Mouse (Mus musculus) embryonic facial prominence, embryonic 14.5 days (tissue): ENCODE data around the gene Pik3c2g. TPM values are rescaled to one million over a fixed set of nuclear protein-coding genes. Genes with fewer than 3 reads are reported as not detected.
"Not testable (repeated sequence)": the region's sequence is repeated elsewhere in the genome, so short reads cannot be mapped to it uniquely, and the experiment has no call there.

Source experiments
- ATAC-seq: fragments of 200-750 bp; cut with Nextera tagmentation; 2 replicates; pipeline ENCODE4 v1.8.0; 2017; ENCODE audit warnings: low read depth, moderate number of reproducible peaks, moderate TSS enrichment
- DNase-seq: peaks from one replicate; pipeline ENCODE4 v3.0.0-alpha.2; 2015; ENCODE audit warnings: low spot score
- H3K27ac ChIP-seq: fragments of 300-500 bp; sonication (generic); replicated peaks from 2 replicates; pipeline ENCODE4 v1.5.1; 2014; ENCODE audit warnings: low read depth, mild to moderate bottlenecking, low read length, moderate library complexity
- H3K27me3 ChIP-seq: fragments of 300-500 bp; sonication (generic); replicated peaks from 2 replicates; pipeline ENCODE4 v1.6.1; 2014; ENCODE audit warnings: low read length; ENCODE audit not compliant: control insufficient read depth, insufficient read depth
- H3K36me3 ChIP-seq: fragments of 300-500 bp; sonication (generic); 2 replicates; pipeline ENCODE4 v1.6.1; 2014; ENCODE audit warnings: low read length, mixed read lengths; ENCODE audit not compliant: control insufficient read depth, insufficient read depth
- H3K4me1 ChIP-seq: fragments of 300-500 bp; sonication (generic); 2 replicates; pipeline ENCODE4 v1.6.1; 2014; ENCODE audit warnings: antibody characterized with exemption, low read length; ENCODE audit not compliant: control insufficient read depth, insufficient read depth
- H3K4me2 ChIP-seq: fragments of 300-500 bp; sonication (generic); 2 replicates; pipeline ENCODE4 v1.6.1; 2014; ENCODE audit warnings: low read depth, mild to moderate bottlenecking, low read length, moderate library complexity, mixed read lengths
- H3K4me3 ChIP-seq: fragments of 300-500 bp; sonication (generic); 2 replicates; pipeline ENCODE4 v1.5.1; 2014; ENCODE audit warnings: low read depth, mild to moderate bottlenecking, low read length
- H3K9ac ChIP-seq: fragments of 300-500 bp; sonication (generic); 2 replicates; pipeline ENCODE4 v1.6.1; 2014; ENCODE audit warnings: low read depth, mild to moderate bottlenecking, low read length, moderate library complexity, mixed read lengths
- H3K9me3 ChIP-seq: fragments of 300-500 bp; sonication (generic); 2 replicates; pipeline ENCODE4 v1.6.1; 2016; ENCODE audit warnings: low read length; ENCODE audit not compliant: control insufficient read depth
- WGBS: fragments of 180-500 bp; shearing (Covaris S2); extraction: QIAGEN DNeasy Blood & Tissue Kit; methylation state at CpG from one replicate; pipeline ENCODE4 v1.1.7; 2014; 5-methylcytosine and 5-hydroxymethylcytosine counted together
- polyA plus RNA-seq: library from polyadenylated mRNA; unstranded; fragments of >200 nt; fragmentation: Nextera tagmentation; extraction: Ambion mirVana; gene quantifications from 2 replicates; pipeline ENCODE4 v1.2.1, GENCODE M21; 2014

Gene Pik3c2g
- polyA plus RNA-seq, 1 experiment from 2014 or later = 0.89 TPM

DNA sequence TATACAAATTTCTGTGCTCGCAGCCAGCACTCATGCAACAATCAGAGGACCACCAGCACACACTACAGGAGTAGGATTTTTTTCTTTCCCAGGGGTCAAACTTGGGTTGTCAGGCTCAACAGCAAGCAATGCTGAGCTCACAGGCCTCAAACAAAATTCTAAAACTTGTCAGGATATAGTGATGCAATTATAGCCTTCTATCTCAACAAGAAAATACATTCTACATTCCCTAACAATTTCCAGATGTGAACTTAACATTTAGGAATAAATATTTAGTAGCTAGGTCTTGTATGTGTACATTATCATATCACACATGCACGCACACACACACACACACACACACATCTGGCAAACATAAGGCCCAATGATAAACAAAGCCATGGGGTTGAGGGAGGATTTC is 308.6 kb downstream of the Pik3c2g start:
- ATAC-seq = no peak
- Histone ChIP-seq H3K9me3 (0 out of 2 replicates have a peak, but pooled peaks cover 6% of the 10 kb centered on the region), H3K9ac (no peak overlapping the region), H3K27ac (no peak overlapping the region), H3K4me3 (no peak overlapping the region), H3K27me3 (no peaks in the 10 kb centered on the region), H3K4me2 (no peak overlapping the region), H3K36me3 (no peaks in the 10 kb centered on the region), H3K4me1 (no peaks in the 10 kb centered on the region)
- WGBS = 51% methylated on average over 2 of the region's 2 CpGs
- peak; percentile 65 for DNase-seq

DNA sequence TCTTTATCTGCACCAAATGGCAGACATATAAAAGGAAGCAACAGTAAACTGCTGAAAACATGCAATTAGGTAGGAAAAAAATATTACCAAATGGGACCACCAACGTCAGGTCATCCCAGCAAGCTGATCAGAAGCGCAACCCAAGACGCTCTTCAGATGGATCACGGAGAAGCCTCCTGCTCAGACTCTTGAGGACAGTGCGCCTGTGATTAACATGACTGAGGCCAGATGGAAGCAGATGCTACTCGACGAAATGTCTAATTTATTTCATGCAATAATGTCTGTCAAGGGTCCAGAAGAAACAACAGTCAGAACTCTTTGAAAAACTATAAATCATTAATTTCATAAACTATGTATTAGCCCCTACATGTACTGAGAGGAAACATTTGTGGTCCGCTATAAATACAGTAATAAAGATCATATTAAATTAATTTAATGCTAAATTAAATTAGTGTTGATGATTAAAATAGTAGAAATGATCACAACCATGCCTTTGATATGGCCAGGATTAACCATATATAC is 312.7 kb downstream of the Pik3c2g start:
- H3K27ac ChIP-seq = no peak overlapping the region
- WGBS = 84% methylated on average over 8 of the region's 8 CpGs
- no peak overlapping the region for H3K4me2 ChIP-seq
- ATAC-seq (no peak), DNase-seq (no peak)
- H3K36me3 ChIP-seq = no peaks in the 10 kb centered on the region
- H3K9me3 ChIP-seq = no peaks in the 10 kb centered on the region
- H3K27me3 ChIP-seq = no peaks in the 10 kb centered on the region
- H3K4me3 ChIP-seq = no peak overlapping the region
- no peaks in the 10 kb centered on the region for H3K4me1 ChIP-seq
- H3K9ac ChIP-seq = no peak overlapping the region

DNA sequence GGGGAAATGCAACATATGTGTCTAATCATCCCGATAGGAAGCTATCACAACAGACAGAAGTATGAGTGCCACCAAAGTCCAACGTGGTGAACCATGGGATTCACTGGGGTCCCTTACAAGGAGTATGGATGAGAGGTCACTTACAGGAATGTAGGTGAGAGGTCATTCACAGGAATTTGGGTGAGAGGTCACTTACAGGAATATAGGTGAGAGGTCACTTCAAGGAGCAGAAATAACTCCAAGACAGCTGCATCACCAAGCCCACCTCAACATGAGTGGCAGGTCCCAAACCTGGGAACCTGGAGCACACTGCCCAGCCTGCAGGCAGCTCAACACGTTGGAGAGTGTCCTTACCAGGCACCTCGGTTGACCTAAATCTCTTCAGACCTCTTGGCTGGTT is 314.8 kb downstream of the Pik3c2g start:
- no peaks in the 10 kb centered on the region for H3K4me1 ChIP-seq
- DNase-seq = no peak
- H3K9me3 ChIP-seq = no peaks in the 10 kb centered on the region
- WGBS = 56% methylated on average over 4 of the region's 4 CpGs
- no peak overlapping the region for H3K4me3 ChIP-seq
- no peaks in the 10 kb centered on the region for H3K27me3 ChIP-seq
- H3K4me2 ChIP-seq = no peak overlapping the region
- no peaks in the 10 kb centered on the region for H3K36me3 ChIP-seq
- no peak for ATAC-seq
- no peak overlapping the region for H3K9ac ChIP-seq
- H3K27ac ChIP-seq = no peak overlapping the region

DNA sequence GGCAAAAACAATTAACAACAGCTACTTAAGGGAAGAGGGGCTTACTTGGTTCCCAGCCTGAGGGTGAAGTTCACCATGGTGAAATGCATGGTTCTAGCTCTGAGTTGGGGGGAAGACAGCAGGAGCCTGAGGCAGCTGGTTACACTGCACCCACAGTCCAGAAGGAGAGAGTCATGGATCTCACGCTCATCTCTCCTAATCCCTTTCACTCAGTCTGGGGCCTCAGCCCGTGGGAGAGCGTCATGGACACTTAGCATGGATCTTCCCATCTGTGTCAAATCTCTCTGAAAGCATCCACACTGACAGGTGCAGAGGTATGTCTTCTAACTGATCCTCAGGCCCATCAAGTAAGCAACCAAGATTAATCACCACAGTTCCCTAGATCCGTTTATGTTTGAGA is 320.1 kb downstream of the Pik3c2g start:
- no peaks in the 10 kb centered on the region for H3K9me3 ChIP-seq
- WGBS = 45% methylated on average over 4 of the region's 4 CpGs
- DNase-seq = no peak
- H3K27me3 ChIP-seq = no peaks in the 10 kb centered on the region
- no peak overlapping the region for H3K9ac ChIP-seq
- H3K4me1 ChIP-seq = peaks cover 9% of the 10 kb centered on the region
- H3K36me3 ChIP-seq = no peaks in the 10 kb centered on the region
- no peak overlapping the region for H3K4me2 ChIP-seq
- peak; percentile 41; the same call in 1 of the 2 replicates for ATAC-seq
- no peak overlapping the region for H3K27ac ChIP-seq
- no peak overlapping the region for H3K4me3 ChIP-seq

DNA sequence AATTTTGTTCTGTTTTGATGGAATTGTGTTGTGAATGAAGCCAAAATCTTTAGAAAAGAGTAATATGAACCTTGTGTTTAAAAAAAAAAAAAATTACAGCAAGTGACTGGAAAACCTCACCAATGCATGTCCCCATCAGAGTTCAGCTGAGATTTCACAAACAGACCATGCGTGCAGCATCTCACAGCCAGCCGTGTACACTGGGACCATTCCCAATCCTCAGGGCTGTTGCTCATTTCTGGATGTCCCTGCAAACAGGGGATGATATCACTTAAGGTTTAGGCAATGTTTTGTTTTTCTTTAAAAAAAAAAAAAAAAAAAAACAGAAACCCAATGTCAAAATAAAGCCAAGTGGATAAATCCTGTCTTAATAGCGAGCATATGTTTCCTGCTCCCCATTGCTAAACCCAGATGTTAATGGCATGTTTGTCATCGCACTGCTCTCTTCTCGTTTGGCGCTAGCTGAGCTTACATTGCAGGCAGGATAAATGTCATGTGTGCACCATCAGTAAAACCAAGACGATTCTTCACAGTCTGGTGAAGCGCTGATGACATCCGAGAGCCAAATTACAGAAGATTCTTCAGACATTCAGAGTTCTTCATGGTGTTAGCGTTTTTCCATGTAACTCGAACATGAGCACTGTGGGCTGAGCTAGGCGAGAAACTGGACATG is 322.1 kb downstream of the Pik3c2g start:
- ATAC-seq (peak; percentile 70; the same call in 1 of the 2 replicates), DNase-seq (peak; percentile 91)
- peak overlapping the region; percentile 30 for H3K4me2 ChIP-seq

DNA sequence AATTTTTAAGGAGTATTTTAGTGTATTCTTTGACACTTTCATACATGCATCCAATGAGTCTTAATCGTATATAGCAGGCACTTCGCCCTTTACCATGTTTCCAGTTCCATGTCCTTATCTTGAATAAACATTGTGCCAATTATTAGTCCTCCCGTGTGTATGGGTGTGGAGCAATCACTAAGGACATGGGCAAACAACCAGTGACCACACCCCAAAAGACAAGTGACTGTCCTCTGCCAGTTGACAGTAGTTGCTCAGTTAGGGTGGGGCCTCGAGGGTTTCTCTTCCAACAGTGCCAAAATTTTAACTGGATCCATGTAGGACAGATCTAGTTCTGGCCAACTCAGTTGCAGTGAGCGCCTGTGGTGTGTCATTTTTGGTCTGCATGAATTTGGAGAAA is 341.7 kb downstream of the Pik3c2g start:
- no peak overlapping the region for H3K4me2 ChIP-seq
- no peak for DNase-seq
- no peaks in the 10 kb centered on the region for H3K9me3 ChIP-seq
- no peaks in the 10 kb centered on the region for H3K4me1 ChIP-seq
- no peak for ATAC-seq
- no peak overlapping the region for H3K27ac ChIP-seq
- no peaks in the 10 kb centered on the region for H3K27me3 ChIP-seq
- H3K9ac ChIP-seq = no peak overlapping the region
- no peak overlapping the region for H3K4me3 ChIP-seq
- no peaks in the 10 kb centered on the region for H3K36me3 ChIP-seq
- 88% methylated on average over 5 of the region's 5 CpGs for WGBS

More for the DNA sequence above, 322.1 kb downstream of the Pik3c2g start:
- no peaks in the 10 kb centered on the region for H3K36me3 ChIP-seq
- no peak overlapping the region for H3K9ac ChIP-seq
- H3K27me3 ChIP-seq = no peaks in the 10 kb centered on the region
- H3K4me3 ChIP-seq = no peak overlapping the region
- peak overlapping the region; percentile 52; the same call in 1 of the 2 replicates for H3K27ac ChIP-seq
- H3K9me3 ChIP-seq = no peaks in the 10 kb centered on the region
- WGBS = 20% methylated on average over 12 of the region's 12 CpGs
- H3K4me1 ChIP-seq = peaks cover 9% of the 10 kb centered on the region

DNA sequence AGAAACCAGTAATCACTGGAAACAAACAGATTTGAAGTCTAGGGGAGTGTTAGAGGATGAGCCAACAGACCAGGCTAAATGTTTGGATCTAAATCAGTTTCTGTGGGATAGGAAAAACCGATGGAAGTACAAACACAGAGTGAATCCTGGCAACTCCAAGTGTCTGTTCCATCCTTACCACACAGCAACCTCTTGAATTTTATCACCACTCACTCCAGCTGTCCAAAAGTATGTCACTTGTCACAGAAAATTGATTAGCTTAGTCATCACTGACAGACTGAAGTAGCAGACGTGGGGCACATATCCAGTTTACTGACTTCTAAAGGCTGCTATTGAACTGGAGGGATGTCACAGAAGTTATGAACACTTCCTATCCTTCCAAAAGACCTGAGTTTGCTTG is 347.8 kb downstream of the Pik3c2g start:
- ATAC-seq (no peak), DNase-seq (no peak)
- no peaks in the 10 kb centered on the region for H3K9me3 ChIP-seq
- no peak overlapping the region for H3K9ac ChIP-seq
- no peak overlapping the region for H3K27ac ChIP-seq
- no peaks in the 10 kb centered on the region for H3K36me3 ChIP-seq
- no peaks in the 10 kb centered on the region for H3K27me3 ChIP-seq
- no peak overlapping the region for H3K4me2 ChIP-seq
- no peaks in the 10 kb centered on the region for H3K4me1 ChIP-seq
- WGBS = 70% methylated on average over 2 of the region's 2 CpGs
- H3K4me3 ChIP-seq = no peak overlapping the region

DNA sequence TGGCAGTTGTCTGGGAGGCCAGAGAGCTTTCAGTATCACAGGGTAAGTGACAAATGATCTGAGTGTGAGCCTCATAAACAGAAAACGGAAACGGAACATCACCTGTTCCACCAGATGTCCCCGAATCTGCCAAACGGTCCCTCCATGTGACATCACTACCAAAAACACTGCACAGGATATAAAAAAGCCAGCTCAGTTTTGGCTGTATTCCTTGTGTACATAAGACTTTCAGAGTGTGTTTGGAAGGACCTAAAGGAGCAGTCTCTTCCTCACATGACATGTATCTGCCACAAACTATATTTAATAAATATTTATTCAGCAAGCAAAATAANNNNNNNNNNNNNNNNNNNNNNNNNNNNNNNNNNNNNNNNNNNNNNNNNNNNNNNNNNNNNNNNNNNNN is 350.6 kb downstream of the Pik3c2g start:
- DNase-seq, H3K4me2 ChIP-seq, H3K4me3 ChIP-seq, H3K36me3 ChIP-seq, H3K9me3 ChIP-seq, ATAC-seq, H3K9ac ChIP-seq, H3K27ac ChIP-seq, H3K27me3 ChIP-seq, H3K4me1 ChIP-seq: not testable (repeated sequence)
- 83% methylated on average over 4 of the region's 4 CpGs for WGBS
